Mouse (Mus musculus) ovary, adult 2 months (tissue): ENCODE results near the gene Mef2d. TPM values are rescaled to one million over a fixed set of nuclear protein-coding genes. Genes with fewer than 3 reads are reported as not detected.

ENCODE experiments used
- polyA plus RNA-seq: library from polyadenylated mRNA; depleted of rRNA; stranded (reverse); fragments of >200 nt; gene quantifications from 2 replicates; pipeline ENCODE4 v1.2.3, GENCODE M21; 2012; rRNA removed

The Mef2d gene
- 96.5 and 141 TPM in 2 replicates for polyA plus RNA-seq

DNA sequence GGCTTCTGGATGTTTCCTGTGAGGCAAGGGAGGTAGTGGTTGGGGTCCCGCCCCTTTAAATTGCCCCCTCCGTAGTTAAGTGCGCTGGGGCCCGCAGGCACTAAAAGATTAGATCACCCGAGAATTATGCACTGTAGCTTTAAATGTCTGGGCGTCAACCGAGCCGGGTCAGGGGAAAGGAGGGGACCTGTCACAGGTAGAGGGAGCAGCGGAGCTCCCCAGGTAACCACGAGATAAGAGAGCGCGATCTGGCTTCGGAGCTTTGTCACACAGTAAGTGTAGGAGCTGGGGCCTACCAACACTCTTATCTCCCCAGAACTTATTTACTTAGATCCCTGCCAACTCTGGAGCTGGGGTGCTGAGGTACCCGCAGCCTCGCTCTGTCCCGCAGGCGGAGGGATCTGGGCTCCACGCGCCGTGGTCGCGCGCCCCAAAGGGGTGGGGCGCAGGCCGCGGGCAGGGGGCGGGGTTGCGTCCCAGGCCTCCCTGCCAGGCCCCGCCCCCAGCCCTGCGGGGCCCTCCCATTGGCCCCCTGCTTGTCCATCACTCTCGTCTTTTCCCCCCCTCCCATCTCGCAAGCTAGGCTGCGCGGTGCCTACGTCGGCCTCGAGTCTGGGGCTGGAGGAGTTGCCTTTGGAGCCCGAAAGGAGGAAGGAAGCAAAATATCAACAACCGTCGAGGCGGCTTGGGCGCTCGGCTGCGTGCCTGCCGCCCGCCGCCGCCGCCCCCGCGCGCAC is at the start of gene Mef2d:
TSS of gene Mef2d (plus strand) at position 586 of the 737 bp plus-strand sequence.

Other genes starting within 250 kb of the Mef2d start
- 75.4 and 79.0 TPM in 2 replicates for gene Hdgf, start 236.1 kb upstream of the Mef2d start, polyA plus RNA-seq
- gene Mrpl24, start 222.9 kb upstream of the Mef2d start, polyA plus RNA-seq, result 17.9 and 22.9 TPM in 2 replicates
- 17.2 and 19.6 TPM in 2 replicates for gene Isg20l2, start 212.1 kb upstream of the Mef2d start, polyA plus RNA-seq
- 54.9 and 58.7 TPM in 2 replicates for gene Rrnad1, start 211.7 kb upstream of the Mef2d start, polyA plus RNA-seq
- 12.1 and 24.3 TPM in 2 replicates for gene Crabp2, start 193.7 kb upstream of the Mef2d start, polyA plus RNA-seq
- gene Nes, start 171.3 kb upstream of the Mef2d start, polyA plus RNA-seq, result 6.6 and 11.3 TPM in 2 replicates
- 41.0 and 47.3 TPM in 2 replicates for gene Bcan, start 142.1 kb upstream of the Mef2d start, polyA plus RNA-seq
- 0.12 and 1.2 TPM in 2 replicates for gene Hapln2, start 114.8 kb upstream of the Mef2d start, polyA plus RNA-seq
- 9.4 and 11.5 TPM in 2 replicates for gene Gpatch4, start 99.3 kb upstream of the Mef2d start, polyA plus RNA-seq
- gene Naxe, start 83.9 kb upstream of the Mef2d start, polyA plus RNA-seq, result 72.2 and 92.5 TPM in 2 replicates
- not detected in 2 replicates for gene Ttc24, start 64.1 kb upstream of the Mef2d start, polyA plus RNA-seq
- gene Iqgap3, start 60.4 kb upstream of the Mef2d start, polyA plus RNA-seq, result 13.1 and 15.0 TPM in 2 replicates
- 2.0 TPM in 2 replicates for gene Rhbg, start 112.3 kb downstream of the Mef2d start, polyA plus RNA-seq
- 0.13 and 0.24 TPM in 2 replicates for gene Gm38392, start 144.8 kb downstream of the Mef2d start, polyA plus RNA-seq
- 3.0 and 4.3 TPM in 2 replicates for gene Tsacc, start 154.6 kb downstream of the Mef2d start, polyA plus RNA-seq
- gene Cct3, start 154.7 kb downstream of the Mef2d start, polyA plus RNA-seq, result 186 and 218 TPM in 2 replicates
- 167 and 226 TPM in 2 replicates for gene Glmp, start 182.7 kb downstream of the Mef2d start, polyA plus RNA-seq
- gene Tmem79, start 193.8 kb downstream of the Mef2d start, polyA plus RNA-seq, result 11.4 and 14.7 TPM in 2 replicates
- 91.2 and 94.9 TPM in 2 replicates for gene Smg5, start 193.9 kb downstream of the Mef2d start, polyA plus RNA-seq
- gene Paqr6, start 222.2 kb downstream of the Mef2d start, polyA plus RNA-seq, result 35.6 and 45.5 TPM in 2 replicates
- 0.33 and 0.38 TPM in 2 replicates for gene Bglap3, start 230.4 kb downstream of the Mef2d start, polyA plus RNA-seq
- gene Bglap2, start 236.3 kb downstream of the Mef2d start, polyA plus RNA-seq, result not detected in 2 replicates
- gene Bglap, start 242.1 kb downstream of the Mef2d start, polyA plus RNA-seq, result not detected in 2 replicates